Mouse (Mus musculus) lung, postnatal 0 days (tissue): ENCODE measurements around the gene Dcaf5. TPM values are rescaled to one million over a fixed set of nuclear protein-coding genes. Genes with fewer than 3 reads are reported as not detected.

Source experiments
- ATAC-seq: fragments of 200-750 bp; cut with Nextera tagmentation; 2 replicates; pipeline ENCODE4 v1.8.0; 2017; ENCODE audit warnings: moderate library complexity
- DNase-seq: peaks from one replicate; pipeline ENCODE4 v3.0.0-alpha.2; 2016; ENCODE audit warnings: low spot score
- H3K27ac ChIP-seq: fragments of 300-500 bp; sonication (generic); 2 replicates; pipeline ENCODE4 v1.5.1; 2014; ENCODE audit warnings: antibody characterized with exemption, mild to moderate bottlenecking, low read length, mixed read lengths
- H3K27me3 ChIP-seq: fragments of 300-500 bp; sonication (generic); replicated peaks from 2 replicates; pipeline ENCODE4 v1.6.1; 2014; ENCODE audit warnings: low read length, mixed read lengths; ENCODE audit not compliant: insufficient read depth
- H3K36me3 ChIP-seq: fragments of 300-500 bp; sonication (generic); 2 replicates; pipeline ENCODE4 v1.6.1; 2014; ENCODE audit warnings: low read length, mixed read lengths; ENCODE audit not compliant: insufficient read depth
- H3K4me1 ChIP-seq: fragments of 300-500 bp; sonication (generic); 2 replicates; pipeline ENCODE4 v1.6.1; 2014; ENCODE audit warnings: antibody characterized with exemption, low read depth, low read length, mixed read lengths; ENCODE audit not compliant: insufficient read depth
- H3K4me2 ChIP-seq: fragments of 300-500 bp; sonication (generic); replicated peaks from 2 replicates; pipeline ENCODE4 v1.6.1; 2014; ENCODE audit warnings: low read depth, mild to moderate bottlenecking, low read length, moderate library complexity, mixed read lengths
- H3K4me3 ChIP-seq: fragments of 300-500 bp; sonication (generic); 2 replicates; pipeline ENCODE4 v1.5.1; 2014; ENCODE audit warnings: low read depth, low read length
- H3K9ac ChIP-seq: fragments of 300-500 bp; sonication (generic); replicated peaks from 2 replicates; pipeline ENCODE4 v1.6.1; 2014; ENCODE audit warnings: low read depth, mild to moderate bottlenecking
- H3K9me3 ChIP-seq: fragments of 300-500 bp; sonication (generic); 2 replicates; pipeline ENCODE4 v1.6.1; 2016; ENCODE audit warnings: low read length, mixed read lengths
- CTCF ChIP-seq: IDR thresholded peaks from 2 replicates; pipeline ENCODE4 v1.5.1; 2016; ENCODE audit warnings: antibody characterized with exemption, mild to moderate bottlenecking
- EP300 ChIP-seq: IDR thresholded peaks from 2 replicates; pipeline ENCODE4 v1.6.1; 2016; ENCODE audit warnings: antibody characterized with exemption, mild to moderate bottlenecking, control low read depth
- WGBS: fragments of 180-500 bp; shearing (Covaris S2); extraction: QIAGEN DNeasy Blood & Tissue Kit; methylation state at CpG from one replicate; pipeline ENCODE4 v1.1.7; 2014; 5-methylcytosine and 5-hydroxymethylcytosine counted together
- polyA plus RNA-seq: library from polyadenylated mRNA; unstranded; fragments of >200 nt; fragmentation: Nextera tagmentation; extraction: Ambion mirVana; gene quantifications from 2 replicates; pipeline ENCODE4 v1.2.1, GENCODE M21; 2015

Gene Dcaf5
- polyA plus RNA-seq, 1 experiment from 2014 or later, result 8.3 TPM

DNA sequence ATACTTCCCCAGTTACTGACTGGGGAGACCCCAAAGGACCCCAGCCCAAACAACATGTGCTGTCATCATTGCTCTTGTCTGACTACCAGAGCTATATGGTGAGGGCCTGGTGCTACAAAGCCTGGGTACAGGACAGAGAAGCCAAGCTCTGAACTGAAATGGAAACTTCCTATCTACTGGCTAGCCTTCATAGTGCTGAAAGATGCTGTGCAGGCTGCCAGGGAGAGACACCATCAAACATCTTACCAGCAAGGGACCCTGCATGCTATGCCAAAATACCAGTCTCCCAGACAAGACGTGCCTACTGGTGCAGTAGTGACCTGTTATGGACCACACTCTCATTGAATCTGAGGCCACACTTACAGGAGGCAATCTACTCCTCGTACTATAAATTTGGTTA lies 53.6 kb downstream of the Dcaf5 start:
- no peak for DNase-seq
- TF ChIP-seq CTCF (no peak), EP300 (no peak)
- no peaks in the 10 kb centered on the region for H3K4me1 ChIP-seq
- H3K27ac ChIP-seq, result no peak overlapping the region
- no peaks in the 10 kb centered on the region for H3K36me3 ChIP-seq
- H3K27me3 ChIP-seq, result no peaks in the 10 kb centered on the region
- WGBS, result 86% methylated on average over 2 of the region's 2 CpGs
- H3K9ac ChIP-seq, result no peak overlapping the region
- no peaks in the 10 kb centered on the region for H3K9me3 ChIP-seq
- no peak for ATAC-seq
- H3K4me3 ChIP-seq, result no peak overlapping the region
- H3K4me2 ChIP-seq, result no peak overlapping the region

GRCm38 (mm10) chr12:80379831-80380457 lies 56.5 kb downstream of the Dcaf5 start:
- ATAC-seq (peak; percentile 84), DNase-seq (peak; percentile 66)
- H3K4me2 ChIP-seq, result no peak overlapping the region
- no peak overlapping the region for H3K27ac ChIP-seq
- no peak overlapping the region for H3K4me3 ChIP-seq
- TF ChIP-seq EP300, result peak; percentile 55; the same call in 1 of the 2 replicates
- no peak for TF ChIP-seq CTCF
- no peaks in the 10 kb centered on the region for H3K4me1 ChIP-seq
- H3K27me3 ChIP-seq, result no peaks in the 10 kb centered on the region
- no peaks in the 10 kb centered on the region for H3K9me3 ChIP-seq
- WGBS, result 86% methylated on average over 10 of the region's 10 CpGs
- no peak overlapping the region for H3K9ac ChIP-seq
- H3K36me3 ChIP-seq, result peaks cover 5% of the 10 kb centered on the region

GRCm38 (mm10) chr12:80379393-80379792 lies 57.0 kb downstream of the Dcaf5 start:
- H3K27me3 ChIP-seq, result no peaks in the 10 kb centered on the region
- WGBS, result 54% methylated on average over 4 of the region's 4 CpGs
- peaks cover 7% of the 10 kb centered on the region for H3K36me3 ChIP-seq
- H3K4me3 ChIP-seq, result no peak overlapping the region
- H3K4me1 ChIP-seq, result no peaks in the 10 kb centered on the region
- no peak for TF ChIP-seq CTCF
- no peak overlapping the region for H3K27ac ChIP-seq
- H3K9me3 ChIP-seq, result no peaks in the 10 kb centered on the region
- H3K4me2 ChIP-seq, result no peak overlapping the region
- DNase-seq (no peak), ATAC-seq (no peak)
- no peak overlapping the region for H3K9ac ChIP-seq

- WGBS, result 13% methylated on average over 1 of the region's 1 CpGs
- no peaks in the 10 kb centered on the region for H3K9me3 ChIP-seq
- no peak overlapping the region for H3K27ac ChIP-seq
- ATAC-seq (peak; percentile 57; the same call in 1 of the 2 replicates), DNase-seq (peak; percentile 77)
- no peak overlapping the region for H3K4me2 ChIP-seq
- no peak overlapping the region for H3K9ac ChIP-seq
- H3K27me3 ChIP-seq, result no peaks in the 10 kb centered on the region
- no peaks in the 10 kb centered on the region for H3K4me1 ChIP-seq
- H3K4me3 ChIP-seq, result no peak overlapping the region
- H3K36me3 ChIP-seq, result peaks cover 7% of the 10 kb centered on the region
- TF ChIP-seq EP300 (no peak), CTCF (peak; percentile 89)
Measured at GRCm38 (mm10) chr12:80377604-80378003, 58.8 kb downstream of the Dcaf5 start.

- H3K36me3 ChIP-seq, result peaks cover 7% of the 10 kb centered on the region
- no peak for DNase-seq
- no peaks in the 10 kb centered on the region for H3K4me1 ChIP-seq
- no peak for ATAC-seq
- H3K27ac ChIP-seq, result no peak overlapping the region
- H3K4me3 ChIP-seq, result no peak overlapping the region
- no peak overlapping the region for H3K4me2 ChIP-seq
- 65% methylated on average over 4 of the region's 4 CpGs for WGBS
- H3K9ac ChIP-seq, result no peak overlapping the region
- no peaks in the 10 kb centered on the region for H3K9me3 ChIP-seq
- TF ChIP-seq CTCF (no peak), EP300 (no peak)
- no peaks in the 10 kb centered on the region for H3K27me3 ChIP-seq
Measured at GRCm38 (mm10) chr12:80375721-80376120, 60.7 kb downstream of the Dcaf5 start.

- TF ChIP-seq EP300 (no peak), CTCF (no peak)
- no peak overlapping the region for H3K27ac ChIP-seq
- WGBS, result 96% methylated on average over 2 of the region's 2 CpGs
- H3K4me2 ChIP-seq, result no peak overlapping the region
- peaks cover 9% of the 10 kb centered on the region for H3K36me3 ChIP-seq
- H3K27me3 ChIP-seq, result no peaks in the 10 kb centered on the region
- ATAC-seq (no peak), DNase-seq (no peak)
- H3K4me3 ChIP-seq, result no peak overlapping the region
- H3K4me1 ChIP-seq, result no peaks in the 10 kb centered on the region
- no peak overlapping the region for H3K9ac ChIP-seq
- H3K9me3 ChIP-seq, result no peaks in the 10 kb centered on the region
Measured at GRCm38 (mm10) chr12:80374736-80375135, 61.7 kb downstream of the Dcaf5 start.

GRCm38 (mm10) chr12:80372946-80373345 lies 63.5 kb downstream of the Dcaf5 start:
- Histone ChIP-seq H3K27me3 (no peaks in the 10 kb centered on the region), H3K27ac (no peak overlapping the region), H3K36me3 (peaks cover 10% of the 10 kb centered on the region), H3K4me3 (no peak overlapping the region), H3K9me3 (no peaks in the 10 kb centered on the region), H3K4me1 (no peaks in the 10 kb centered on the region), H3K9ac (no peak overlapping the region), H3K4me2 (no peak overlapping the region)
- TF ChIP-seq EP300 (no peak), CTCF (no peak)
- no peak for DNase-seq
- 90% methylated on average over 7 of the region's 8 CpGs for WGBS
- ATAC-seq, result no peak
